Mouse (Mus musculus) liver, adult (tissue): ENCODE results near the gene Akap6.

Source experiments
- GATA4 ChIP-seq: IDR thresholded peaks from 2 replicates; pipeline ENCODE4 v1.6.1; 2014; ENCODE audit warnings: mild to moderate bottlenecking, low read length; ENCODE audit not compliant: insufficient replicate concordance

The Akap6 gene

DNA sequence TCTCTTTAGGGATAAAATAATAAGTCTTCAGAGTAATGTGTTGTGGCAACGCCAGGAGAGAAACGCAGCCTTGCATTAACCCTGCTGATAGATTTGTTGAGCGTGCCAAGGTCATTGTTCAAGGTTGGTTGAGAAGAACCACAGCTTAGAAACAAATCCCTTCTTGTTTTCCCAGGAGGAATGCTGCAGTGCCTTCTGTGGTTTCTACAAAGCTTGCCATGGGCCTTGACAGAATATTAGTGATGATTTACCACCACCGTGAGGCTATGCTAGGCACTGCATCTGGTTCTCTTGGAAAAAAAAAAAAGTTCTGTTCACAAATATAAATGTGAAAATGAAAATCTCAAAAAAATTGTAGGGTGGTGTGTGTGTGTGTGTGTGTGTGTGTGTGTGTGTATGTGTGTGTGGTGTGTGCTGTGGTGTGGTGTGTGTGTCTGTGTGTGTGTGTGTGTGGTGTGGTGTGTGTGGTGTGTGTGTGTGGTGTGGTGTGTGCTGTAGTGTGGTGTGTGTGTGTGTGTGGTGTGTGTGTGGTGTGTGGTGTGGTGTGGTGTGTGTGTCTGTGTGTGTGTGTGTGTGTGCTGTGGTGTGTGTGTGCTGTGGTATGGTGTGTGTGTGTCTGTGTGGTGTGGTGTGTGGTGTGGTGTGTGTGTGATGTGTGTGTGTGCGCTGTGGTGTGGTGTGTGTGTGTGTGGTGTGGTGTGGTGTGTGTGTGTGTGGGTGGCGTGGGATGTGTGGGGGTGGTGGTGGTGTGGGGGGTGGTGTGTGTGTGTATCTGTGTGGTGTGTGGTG is 196.7 kb downstream of the Akap6 start:
- no peak for TF ChIP-seq GATA4

DNA sequence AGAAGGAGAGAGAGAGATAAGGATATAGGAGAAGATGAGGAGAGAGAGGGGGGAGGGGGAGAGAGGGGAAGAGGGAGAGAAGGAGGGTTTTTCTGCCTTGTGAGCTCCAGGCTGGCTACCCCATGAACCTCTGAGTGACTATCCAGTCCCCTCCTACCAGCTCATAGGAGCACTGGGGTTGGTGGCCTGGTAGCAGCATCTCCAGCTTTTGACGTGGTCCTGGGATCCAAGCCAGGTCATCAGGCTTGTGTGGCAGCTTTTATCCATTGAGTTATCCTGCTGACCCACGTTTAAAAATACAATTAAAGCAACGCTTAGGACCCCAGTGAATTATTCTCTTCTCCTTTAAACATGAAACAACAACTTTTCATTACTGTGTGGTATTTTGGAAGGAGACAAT is 197.6 kb downstream of the Akap6 start:
- TF ChIP-seq GATA4: no peak

DNA sequence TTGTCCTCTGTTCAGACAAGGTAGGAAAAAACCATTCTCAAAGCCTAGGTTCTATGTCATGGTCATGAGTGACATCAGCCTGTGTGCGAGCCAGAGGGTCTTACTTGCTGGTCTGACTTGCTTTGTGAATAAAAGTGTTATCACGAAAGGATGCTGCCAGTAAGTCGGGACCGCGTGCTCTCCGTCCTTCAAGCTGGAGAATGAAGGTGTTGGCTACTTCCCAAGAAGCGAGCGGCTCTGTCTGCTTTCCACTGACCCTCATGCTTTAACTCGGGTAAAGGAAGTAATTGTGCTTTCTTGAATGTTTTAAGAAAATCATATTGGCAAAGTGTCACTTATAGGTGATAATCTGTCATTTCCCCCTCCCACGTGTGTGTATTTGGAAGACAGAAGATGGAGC is 198.9 kb downstream of the Akap6 start:
- no peak for TF ChIP-seq GATA4

DNA sequence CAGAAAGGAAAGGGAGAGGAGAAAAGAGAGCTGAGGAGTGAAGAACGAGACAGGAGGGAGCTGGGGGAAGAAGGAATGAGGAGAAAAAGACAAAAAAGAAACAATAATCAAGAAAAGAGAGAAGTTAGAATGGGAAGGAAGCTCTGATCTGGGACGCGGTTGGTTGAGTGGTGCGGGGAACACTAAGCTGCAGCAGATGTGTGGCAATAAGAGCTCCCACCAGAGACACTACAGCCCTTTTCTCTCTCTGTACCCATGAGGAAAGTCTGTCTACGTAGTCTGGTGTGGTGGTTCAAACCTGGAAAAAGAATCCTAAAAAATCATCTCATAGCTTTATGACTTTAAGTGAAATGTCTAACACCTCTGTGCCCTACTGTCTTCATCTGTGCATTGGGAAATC is 204.9 kb downstream of the Akap6 start:
- no peak for TF ChIP-seq GATA4

DNA sequence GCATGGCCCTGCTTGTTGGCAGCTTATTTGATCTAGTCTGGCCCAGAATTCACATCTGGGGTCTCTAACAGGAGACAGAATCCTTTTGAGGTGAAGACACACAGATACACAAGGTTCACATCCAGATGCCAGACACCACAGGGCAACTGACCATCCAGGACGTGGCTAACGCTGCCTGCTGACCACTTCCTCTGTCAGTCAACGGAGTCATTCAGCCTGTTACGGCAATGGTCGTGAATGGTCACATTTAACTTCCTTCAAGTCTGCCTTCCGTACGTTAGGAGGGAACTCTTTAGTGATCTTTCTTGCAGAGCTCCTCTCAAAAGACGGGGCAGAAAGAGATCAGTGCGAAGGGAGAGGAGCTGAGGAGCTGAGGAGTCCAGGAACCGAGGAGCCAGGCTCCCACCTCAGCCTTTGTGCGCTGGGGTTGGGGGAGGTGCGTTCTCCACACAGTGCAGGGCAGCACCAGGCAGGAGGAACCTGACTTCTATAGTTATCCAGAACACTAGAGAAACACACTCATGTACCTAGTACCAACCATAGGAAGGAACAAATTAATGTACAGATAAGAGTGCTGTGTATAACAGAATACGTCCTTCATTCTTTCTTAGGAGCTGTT is 209.4 kb downstream of the Akap6 start:
- no peak for TF ChIP-seq GATA4

- TF ChIP-seq GATA4: no peak
These were observed 211.2 kb downstream of the Akap6 start for GRCm38 (mm10) chr12:52910345-52910744.

DNA sequence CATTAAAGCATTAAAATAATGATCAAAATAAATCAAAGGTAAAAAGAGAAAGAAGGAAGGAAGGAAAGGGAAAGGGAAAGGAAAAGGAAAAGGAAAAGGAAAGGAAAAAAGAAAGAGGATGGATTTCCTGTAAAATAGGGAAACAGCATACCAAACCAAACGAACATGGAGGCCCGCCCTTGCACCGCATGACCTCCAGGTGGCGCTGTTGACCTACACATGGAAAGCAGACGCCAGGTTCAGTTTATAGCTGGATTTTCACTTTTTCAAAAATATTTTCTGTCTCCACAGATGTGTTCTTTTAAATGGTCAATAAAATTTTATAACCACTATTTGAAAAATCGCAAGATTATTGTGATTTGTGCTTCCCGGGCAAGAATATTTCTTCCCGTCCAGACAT is 211.6 kb downstream of the Akap6 start:
- TF ChIP-seq GATA4: no peak

GRCm38 (mm10) chr12:52918939-52919338 is 219.8 kb downstream of the Akap6 start:
- no peak for TF ChIP-seq GATA4

- no peak for TF ChIP-seq GATA4
These were observed 223.3 kb downstream of the Akap6 start for GRCm38 (mm10) chr12:52922510-52922909.

DNA sequence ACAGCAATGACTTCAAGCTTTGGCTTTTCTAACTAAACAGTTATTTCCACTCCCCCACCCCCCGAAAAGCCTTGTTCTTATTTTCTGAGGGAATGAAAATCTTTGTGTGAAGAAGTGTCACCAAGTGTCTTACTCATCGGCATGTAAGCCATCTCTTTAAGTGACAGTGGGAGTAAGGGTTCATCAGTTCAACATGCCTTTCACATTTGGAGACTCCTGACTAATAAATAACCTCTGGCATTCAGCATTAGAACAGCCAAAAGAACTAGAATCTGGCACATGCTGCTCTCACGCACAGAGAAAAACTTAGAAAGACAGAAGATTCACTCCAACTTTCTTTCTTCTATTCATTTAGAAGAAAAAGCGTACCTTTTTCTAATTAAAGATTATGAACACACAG is 226.3 kb downstream of the Akap6 start:
- no peak for TF ChIP-seq GATA4

- TF ChIP-seq GATA4: no peak
These were observed 234.6 kb downstream of the Akap6 start for GRCm38 (mm10) chr12:52933832-52934231.

DNA sequence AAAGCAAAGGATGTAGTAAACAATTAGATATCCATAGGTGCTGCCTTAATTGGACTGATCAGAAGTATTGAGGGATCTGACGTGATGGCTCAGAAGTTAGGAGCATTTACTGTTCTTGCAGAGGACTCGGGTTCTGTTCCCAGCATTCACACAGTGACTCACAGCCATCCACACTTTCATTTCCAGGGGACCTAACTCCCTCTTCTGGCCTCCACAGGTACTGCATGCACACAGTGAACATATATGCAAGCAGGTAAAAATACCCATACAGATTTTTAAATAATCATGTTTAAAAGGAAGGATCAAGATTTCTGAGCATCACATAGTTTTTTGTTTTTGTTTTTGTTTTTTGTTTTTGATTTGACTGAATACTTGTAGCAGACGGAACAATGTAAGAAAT is 235.8 kb downstream of the Akap6 start:
- no peak for TF ChIP-seq GATA4

- TF ChIP-seq GATA4: no peak
These were observed 239.6 kb downstream of the Akap6 start for GRCm38 (mm10) chr12:52938786-52939185.

DNA sequence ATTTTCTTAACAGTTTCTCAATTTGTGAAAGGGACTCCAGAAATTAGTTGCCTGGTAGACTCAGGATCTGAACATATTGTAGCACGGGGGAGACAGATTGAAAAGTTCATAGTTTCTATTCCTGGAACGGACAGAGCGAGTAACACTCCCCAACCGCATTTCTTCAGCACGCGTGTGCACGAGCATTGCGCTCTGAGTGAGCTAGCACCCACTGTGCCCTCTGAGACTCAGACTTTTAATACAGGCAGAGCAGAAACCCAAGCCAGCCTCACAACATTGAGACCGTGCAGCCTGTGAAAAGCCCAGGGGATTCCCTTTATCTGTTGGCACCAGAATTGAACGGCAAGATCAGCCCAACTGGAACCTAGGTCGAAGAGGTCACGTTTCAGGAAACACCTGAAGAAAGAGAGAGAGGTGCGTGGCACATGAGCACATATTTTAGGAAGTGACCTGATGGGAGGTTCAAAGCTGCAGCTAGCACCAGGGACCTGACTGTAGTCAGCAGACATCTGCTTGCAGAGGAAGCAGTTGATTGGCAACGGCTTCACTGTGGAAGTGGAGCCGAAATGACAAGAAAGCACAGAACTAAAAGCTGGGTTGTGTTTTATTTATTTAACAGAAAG is 240.3 kb downstream of the Akap6 start:
- TF ChIP-seq GATA4: no peak

DNA sequence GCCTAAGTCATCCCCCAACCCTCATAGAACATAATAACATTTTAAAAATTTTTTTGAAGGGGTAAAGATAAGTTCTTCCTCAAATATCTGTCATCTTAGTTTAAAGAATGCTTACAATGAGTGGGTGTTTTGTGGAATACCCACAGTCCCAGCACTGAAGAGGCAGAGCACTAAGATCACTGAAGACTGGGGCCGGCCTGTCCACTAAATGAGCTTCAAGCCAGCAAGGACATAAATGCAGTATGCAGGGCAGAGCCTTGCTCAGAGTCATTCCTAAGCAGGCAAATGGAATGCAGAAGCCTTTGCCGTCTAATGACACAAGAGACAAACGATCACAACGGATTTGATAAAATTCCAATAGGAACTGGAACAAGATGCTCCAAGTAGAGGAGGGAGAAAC is 242.8 kb downstream of the Akap6 start:
- no peak for TF ChIP-seq GATA4

GRCm38 (mm10) chr12:52944274-52944673 is 245.1 kb downstream of the Akap6 start:
- TF ChIP-seq GATA4: no peak

GRCm38 (mm10) chr12:52944949-52945348 is 245.8 kb downstream of the Akap6 start:
- no peak for TF ChIP-seq GATA4

DNA sequence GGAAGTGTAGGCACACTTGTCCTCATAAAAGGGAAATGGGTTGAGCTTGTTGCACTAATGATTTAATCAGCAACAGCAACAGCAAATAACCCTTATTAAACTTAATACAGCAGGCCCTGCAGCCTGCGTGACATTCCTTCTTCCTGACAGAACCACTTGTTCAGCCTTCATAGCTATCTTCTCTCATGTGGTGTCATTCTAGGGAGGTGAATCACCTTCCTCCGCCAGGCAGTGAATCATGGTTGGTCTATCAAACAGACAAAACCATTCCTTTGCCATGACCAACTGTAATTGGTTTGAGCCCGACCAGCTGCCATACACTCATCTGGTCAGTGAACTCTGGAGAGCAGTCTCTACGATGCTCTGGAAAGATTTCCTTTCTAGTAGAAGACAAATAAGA is 251.5 kb downstream of the Akap6 start:
- no peak for TF ChIP-seq GATA4
